Mouse (Mus musculus) pancreas, adult 10 weeks (tissue): Measurements from ENCODE around the gene Eif1ad. TPM values are rescaled to one million over a fixed set of nuclear protein-coding genes. Genes with fewer than 3 reads are reported as not detected.

ENCODE experiments used
- polyA plus RNA-seq: library from polyadenylated mRNA; stranded (reverse); fragments of 350-450 nt; fragmentation: Illumina TruSeq; extraction: RNeasy Lipid Tissue Mini Kit (QIAGEN cat#74804); gene quantifications from one replicate; pipeline ENCODE4 v1.2.3, GENCODE M21; 2015; ENCODE audit warnings: low read depth, low replicate concordance; ENCODE audit not compliant: insufficient read depth

Gene Eif1ad
- 6.5 TPM for polyA plus RNA-seq

DNA sequence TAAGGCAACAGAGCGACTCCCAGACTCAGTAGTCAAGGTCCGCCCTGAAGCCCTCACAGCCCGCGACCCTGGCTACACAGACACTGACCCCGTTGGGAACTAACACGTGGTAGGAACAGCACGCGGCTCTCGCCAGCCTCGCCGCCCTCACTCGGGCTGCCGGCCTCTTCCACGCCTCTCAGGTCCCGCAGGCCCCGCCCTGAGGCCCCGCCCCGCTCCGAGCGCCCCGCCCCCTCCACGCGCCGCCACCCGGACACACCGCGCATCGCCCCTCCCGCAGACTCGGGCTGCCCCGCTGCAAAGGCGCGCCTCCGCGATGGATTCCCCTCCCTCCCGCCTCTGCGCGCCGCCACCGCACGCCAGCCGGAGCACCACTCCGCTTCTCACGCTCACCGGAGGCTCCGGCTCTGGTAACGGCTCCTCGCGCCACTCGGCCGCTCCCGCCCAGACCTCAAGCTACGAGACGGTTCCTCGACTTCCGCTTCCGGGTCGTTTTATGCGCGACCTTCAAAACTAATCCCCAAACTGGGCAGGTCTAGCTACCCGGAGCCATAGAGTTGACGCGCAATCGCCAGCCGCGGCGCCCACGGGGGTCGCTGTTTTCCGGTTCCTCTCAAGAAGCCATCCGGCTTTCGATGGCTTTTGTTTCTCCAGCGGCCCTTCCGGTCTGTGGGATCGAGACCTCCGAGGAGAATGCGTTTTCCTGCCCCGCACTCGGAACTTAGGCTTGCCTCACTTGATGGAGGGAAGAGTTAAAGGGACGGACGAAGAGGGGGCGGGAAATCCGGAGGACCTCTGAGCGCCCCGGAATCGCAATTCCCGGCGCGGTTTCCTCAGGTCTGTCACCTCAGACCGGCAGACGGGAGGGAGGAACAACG lies at the start of gene Eif1ad:
TSS of gene Eif1ad (plus strand) at position 567 of the 878 bp plus-strand sequence.

DNA sequence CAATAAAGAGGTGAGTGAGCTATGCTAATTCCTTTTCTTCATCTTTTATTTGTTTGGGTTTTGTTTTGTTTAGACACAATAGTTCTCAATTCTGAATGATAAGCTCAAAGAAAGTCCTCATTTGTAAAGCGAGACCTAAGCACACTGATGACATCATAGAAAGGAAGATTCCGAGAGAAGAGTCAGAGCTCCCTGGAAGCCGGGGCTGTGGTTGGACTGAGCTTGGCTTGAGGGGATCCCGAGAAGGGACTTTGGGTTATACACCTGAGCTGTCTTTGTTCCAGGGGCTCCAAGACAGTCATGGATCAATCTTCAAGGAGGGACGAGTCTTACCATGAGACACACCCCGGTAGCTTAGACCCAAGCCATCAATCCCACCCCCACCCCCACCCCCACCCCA lies 31.1 kb upstream of the Eif1ad start, which contains the start of gene Catsper1:
TSS of gene Catsper1 (plus strand) at position 301 of the 400 bp plus-strand sequence.

DNA sequence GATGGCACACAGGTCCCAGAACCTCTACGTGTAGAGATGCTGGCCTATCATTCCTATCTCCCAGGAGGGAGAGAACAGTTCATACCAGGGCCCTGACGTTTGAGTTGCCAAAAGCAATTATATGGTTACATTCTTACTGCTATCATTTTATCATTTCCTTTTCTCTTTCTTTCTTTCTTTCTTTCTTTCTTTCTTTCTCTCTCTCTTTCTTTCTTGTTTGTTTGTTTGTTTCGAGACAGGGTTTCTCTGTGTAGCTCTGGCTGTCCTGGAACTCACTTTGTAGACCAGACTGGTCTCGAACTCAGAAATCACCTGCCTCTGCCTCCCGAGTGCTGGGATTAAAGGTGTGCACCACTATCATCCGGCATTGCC lies 17.1 kb upstream of the Eif1ad start, which contains the start of gene Cst6:
TSS of gene Cst6 (minus strand) at position 73 of the 372 bp plus-strand sequence.

DNA sequence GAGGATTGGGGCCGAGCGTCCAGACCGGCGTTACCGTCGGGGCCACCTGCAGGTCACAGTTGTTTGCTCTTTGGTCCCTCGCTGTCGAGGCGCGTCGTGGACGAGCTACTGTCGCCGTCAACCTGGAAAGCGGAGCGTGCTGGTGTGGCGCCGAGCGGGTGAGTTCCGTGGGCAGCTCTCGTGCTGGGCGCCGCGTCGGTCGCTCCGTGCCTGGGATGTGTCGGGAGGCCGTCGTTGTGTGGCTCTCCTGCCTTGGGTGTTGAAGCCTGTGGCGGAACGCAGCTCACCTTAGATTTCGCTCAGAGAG lies 465 bp downstream of the Eif1ad start, which contains the start of gene Banf1:
TSS of gene Banf1 (minus strand) at position 116 of the 307 bp plus-strand sequence.

DNA sequence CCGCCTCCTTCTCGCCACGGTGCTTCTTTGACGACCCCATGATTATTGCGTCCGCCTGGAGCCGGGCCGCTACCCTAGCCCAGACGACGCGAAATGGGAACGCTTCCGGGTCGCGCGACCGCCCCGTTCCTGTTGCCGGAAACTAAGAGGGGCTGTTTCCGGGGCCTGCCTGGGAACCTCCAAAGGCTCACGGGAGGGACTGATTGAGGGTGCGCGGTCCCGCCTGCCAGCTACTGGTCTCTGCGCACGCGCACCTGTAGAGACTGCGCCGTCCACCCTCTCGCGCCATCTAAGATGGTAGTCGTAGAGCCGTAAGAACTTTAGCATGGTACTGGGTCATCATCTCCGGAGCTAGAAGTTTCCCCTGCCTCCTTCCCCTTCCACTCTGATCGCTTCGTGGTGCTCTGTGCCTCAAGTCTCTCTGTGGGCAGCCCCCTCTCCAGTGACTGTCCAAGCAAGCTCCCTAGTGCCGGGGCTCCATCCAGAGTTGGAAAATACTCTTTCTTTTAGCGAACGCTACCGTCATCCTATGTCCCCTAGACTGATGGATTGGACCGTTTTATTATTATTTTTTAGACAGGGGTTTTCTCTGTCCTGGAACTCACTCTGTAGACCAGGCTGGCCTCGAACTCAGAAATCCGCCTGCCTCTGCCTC lies 22.2 kb downstream of the Eif1ad start, which contains the start of gene Sart1:
TSS of gene Sart1 (minus strand) at position 116 of the 655 bp plus-strand sequence.

DNA sequence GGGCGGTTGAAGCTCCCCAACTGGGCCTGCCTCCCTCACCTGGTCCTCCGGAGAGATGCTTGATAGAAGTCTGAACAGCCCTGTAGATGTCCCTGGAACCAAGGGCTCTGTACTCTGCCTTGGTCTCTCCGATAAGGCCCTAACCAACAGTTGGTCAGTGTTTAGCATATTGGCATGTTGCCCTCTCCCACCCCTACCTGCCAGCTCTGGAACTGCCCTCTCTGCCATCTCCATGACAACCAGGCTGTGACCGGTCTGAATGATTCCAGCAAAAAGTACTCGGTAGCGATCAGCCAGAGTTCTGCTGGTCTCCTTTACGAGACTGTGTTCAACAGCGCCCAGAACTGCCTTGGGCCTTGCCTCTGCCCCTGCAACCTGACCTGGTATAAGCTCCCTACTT lies 35.8 kb downstream of the Eif1ad start, which contains the start of gene Tsga10ip:
TSS of gene Tsga10ip (minus strand) at position 234 of the 400 bp plus-strand sequence.

Other genes with a start within 250 kb of the Eif1ad start
- 5.4 TPM for gene Klc2, start 248.2 kb upstream of the Eif1ad start, polyA plus RNA-seq
- gene Pacs1, start 93.6 kb upstream of the Eif1ad start, polyA plus RNA-seq: 3.9 TPM
- gene Sf3b2, start 71.3 kb upstream of the Eif1ad start, polyA plus RNA-seq: 39.5 TPM
- gene Gal3st3, start 68.4 kb upstream of the Eif1ad start, polyA plus RNA-seq: not detected
- not detected for gene Catsper1, start 31.0 kb upstream of the Eif1ad start, polyA plus RNA-seq
- 3.7 TPM for gene Cst6, start 17.2 kb upstream of the Eif1ad start, polyA plus RNA-seq
- gene Banf1, start 427 bp downstream of the Eif1ad start, polyA plus RNA-seq: 29.9 TPM
- 47.0 TPM for gene Sart1, start 22.0 kb downstream of the Eif1ad start, polyA plus RNA-seq
- gene Tsga10ip, start 35.8 kb downstream of the Eif1ad start, polyA plus RNA-seq: 6.0 TPM
- 51.3 TPM for gene Drap1, start 58.2 kb downstream of the Eif1ad start, polyA plus RNA-seq
- gene AI837181, start 58.4 kb downstream of the Eif1ad start, polyA plus RNA-seq: 12.1 TPM
- not detected for gene Fosl1, start 80.8 kb downstream of the Eif1ad start, polyA plus RNA-seq
- gene Ccdc85b, start 91.2 kb downstream of the Eif1ad start, polyA plus RNA-seq: 5.0 TPM
- gene Fibp, start 93.9 kb downstream of the Eif1ad start, polyA plus RNA-seq: 29.7 TPM
- gene Ctsw, start 101.8 kb downstream of the Eif1ad start, polyA plus RNA-seq: 0.92 TPM
- gene Efemp2, start 107.2 kb downstream of the Eif1ad start, polyA plus RNA-seq: 8.8 TPM
- 14.4 TPM for gene Mus81, start 121.7 kb downstream of the Eif1ad start, polyA plus RNA-seq
- 65.0 TPM for gene Cfl1, start 123.7 kb downstream of the Eif1ad start, polyA plus RNA-seq
- not detected for gene 1700020D05Rik, start 137.0 kb downstream of the Eif1ad start, polyA plus RNA-seq
- 3.4 TPM for gene Snx32, start 143.8 kb downstream of the Eif1ad start, polyA plus RNA-seq
- 0.89 TPM for gene Ovol1, start 193.9 kb downstream of the Eif1ad start, polyA plus RNA-seq
- gene Ap5b1, start 201.3 kb downstream of the Eif1ad start, polyA plus RNA-seq: 0.85 TPM
- 19.0 TPM for gene Rnaseh2c, start 235.1 kb downstream of the Eif1ad start, polyA plus RNA-seq
- 10.2 TPM for gene Kat5, start 243.5 kb downstream of the Eif1ad start, polyA plus RNA-seq